Mouse (Mus musculus) kidney, postnatal 14 days (tissue): Measurements from ENCODE around the gene Dynll2.
"Not testable (repeated sequence)": the region's sequence is repeated elsewhere in the genome, so short reads cannot be mapped to it uniquely, and the experiment has no call there.

Experiments
- DNase-seq: peaks from one replicate; pipeline ENCODE4 v3.0.0; 2022; ENCODE audit warnings: mixed read lengths

Dynll2 gene

DNA sequence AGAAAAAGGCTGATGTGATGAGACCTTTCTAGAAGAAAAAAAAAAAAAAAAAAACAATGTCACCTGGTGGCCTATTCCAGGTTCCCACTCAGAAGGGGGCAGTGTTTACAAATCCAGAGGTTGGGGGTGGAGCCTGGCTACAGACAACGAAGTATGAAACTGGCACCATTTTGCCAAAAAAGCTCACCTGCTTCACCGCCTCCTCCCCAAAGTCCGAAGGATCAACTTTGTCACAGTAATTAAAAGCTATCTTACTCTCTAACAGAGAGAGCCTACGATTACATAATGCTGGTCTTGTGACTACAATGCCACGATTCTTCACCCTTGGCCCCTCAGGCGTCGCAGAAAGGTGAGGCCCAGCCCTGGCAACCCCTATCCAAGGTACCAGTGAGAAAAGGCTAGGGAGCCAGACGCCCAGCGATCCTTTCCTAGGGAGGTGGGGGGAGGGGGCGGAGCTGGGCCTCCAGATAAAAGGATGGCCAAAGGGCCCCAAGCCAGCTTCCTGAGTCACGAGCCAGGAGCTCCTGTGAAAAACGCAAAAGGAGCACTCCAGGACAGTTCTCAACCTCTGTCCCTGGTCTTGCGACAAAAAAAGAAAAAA is 1.1 kb downstream of the Dynll2 start:
- peak; percentile 87 for DNase-seq

DNA sequence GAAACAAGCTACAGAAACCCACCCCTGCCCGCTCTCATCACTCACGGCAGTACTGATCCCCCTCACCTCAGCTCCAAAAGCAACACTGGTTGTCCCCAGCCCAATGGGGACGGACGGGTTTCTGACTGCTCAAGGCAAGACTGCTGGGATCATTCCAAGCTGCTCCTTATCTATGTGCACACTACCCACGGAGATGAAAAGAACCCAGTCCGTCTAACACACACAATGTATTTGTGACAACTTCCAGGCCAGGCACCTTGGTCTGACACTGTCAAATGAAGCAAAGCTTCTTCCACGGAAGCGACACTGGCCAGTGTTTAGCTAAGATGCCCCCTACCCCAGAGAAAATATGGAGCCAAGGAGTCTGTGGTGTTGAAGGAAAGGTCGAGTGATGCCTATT is 1.7 kb downstream of the Dynll2 start:
- no peak for DNase-seq

DNA sequence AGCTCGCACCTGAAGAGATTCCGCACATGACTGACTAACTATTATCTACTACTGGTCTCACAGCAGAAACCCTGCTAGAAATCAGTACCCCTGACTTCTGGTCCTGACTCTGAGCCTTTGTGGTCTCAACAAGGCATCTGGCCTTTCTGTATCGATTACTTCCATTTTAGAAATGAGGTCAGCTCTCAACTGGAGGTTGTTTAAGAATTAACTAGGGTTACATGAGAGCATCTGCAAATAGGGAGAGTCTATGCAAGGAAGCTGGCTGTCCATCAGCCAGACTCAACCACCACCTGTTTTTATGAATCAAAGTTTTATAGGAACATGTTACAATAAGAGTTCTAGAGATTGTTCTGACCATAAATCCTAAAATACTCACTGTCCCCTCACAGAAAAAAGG is 2.8 kb downstream of the Dynll2 start:
- DNase-seq, result no peak

DNA sequence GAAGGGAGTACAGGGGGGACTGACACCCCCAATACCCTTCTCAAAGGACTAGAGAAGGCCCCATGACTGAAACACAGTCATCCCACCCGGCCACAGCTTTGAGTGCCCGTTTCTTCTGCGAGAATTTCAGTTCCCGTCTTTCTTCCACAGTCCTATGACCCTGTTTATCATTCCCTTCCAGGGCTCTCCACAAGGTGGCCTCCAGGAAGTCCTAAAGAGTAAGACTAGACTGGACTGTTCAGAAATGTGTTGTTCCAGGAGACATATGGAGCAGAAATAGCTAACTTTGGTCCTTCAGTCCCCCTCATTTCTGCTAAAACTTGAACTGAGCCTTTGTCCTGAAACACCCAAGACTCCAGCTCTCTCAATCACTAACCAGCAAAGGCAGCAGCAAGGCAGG is 8.4 kb downstream of the Dynll2 start:
- no peak for DNase-seq

DNA sequence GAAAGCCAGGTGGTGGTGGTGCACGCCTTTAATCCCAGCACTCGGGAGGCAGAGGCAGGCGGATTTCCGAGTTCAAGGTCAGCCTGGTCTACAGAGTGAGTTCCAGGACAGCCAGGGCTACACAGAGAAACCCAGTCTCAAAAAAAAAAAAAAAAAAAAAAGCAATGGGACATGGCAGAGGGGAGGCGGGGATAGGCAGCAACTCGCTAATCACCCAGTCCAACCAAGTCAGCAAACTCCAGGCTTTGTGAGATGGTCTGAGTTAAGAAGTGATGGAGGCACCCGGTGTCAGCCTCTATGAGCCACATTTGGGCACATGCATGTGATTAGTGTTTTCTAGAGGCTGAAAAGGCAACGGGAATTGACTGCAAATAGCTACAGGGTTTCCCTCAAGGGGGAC is 10.3 kb downstream of the Dynll2 start:
- not testable (repeated sequence) for DNase-seq

DNA sequence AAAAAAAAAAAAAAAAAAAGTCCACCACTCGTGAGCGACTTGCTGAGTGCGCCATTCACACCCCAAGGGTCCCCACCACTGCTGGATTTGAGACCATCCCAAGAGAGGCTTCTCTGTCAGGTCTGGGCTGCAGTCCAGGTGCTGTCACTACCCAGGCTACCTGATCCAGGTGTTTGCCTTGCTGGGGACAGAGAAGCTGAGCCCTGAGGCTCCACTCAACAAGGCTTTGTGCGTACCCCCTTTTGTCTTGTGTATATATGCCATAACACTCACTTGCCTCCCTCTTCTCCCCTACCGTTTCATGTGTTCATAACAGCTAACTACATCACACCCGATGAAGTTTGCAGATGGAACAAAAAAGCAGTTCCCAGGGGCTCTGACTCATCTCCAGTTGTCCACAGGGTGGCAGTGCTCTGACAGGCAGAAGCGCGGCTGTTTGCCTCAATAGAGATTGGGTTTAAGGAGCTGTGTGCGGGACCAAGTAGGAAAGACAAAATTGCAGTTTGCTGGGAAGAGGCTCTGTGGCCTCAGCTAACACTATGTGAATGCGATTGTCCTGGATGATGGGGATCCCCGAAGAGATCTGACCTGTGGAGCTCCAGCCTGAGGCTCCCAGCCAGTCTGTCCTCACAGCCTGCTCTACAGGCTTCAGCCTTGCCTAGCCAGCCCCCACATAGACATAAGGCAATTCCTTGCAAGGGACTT is 12.7 kb downstream of the Dynll2 start:
- peak; percentile 75 for DNase-seq

DNA sequence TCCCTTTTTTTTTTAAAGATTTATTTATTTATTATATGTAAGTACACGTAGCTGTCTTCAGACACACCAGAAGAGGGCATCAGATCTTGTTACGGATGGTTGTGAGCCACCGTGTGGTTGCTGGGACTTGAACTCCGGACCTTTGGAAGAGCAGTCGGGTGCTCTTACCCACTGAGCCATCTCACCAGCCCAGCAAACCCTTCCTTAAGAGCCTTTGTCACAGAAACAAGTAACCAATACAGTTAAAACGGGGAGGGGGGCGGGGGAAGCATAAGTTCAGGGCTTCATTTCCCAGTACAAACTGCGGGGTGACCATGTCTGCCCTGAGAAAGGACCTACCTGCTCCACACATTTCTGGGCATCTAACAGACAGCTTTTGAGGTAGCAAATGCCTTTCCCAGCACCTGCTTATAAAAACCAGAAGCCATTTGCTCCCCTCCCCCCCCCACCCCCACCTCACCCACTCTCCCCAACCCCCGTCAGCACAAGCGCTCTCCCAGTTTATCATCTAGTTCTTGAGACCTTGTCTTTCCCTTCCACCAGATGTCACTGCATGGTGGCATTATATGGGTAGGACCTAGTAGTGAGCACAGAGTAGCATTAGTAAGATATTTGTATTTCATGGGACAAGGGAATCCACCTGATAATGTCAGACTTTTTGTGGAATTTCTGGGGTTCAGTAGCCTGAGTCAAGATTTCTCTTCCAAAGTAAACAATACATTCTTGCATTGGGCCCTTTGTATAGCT is 13.6 kb downstream of the Dynll2 start:
- no peak for DNase-seq

DNA sequence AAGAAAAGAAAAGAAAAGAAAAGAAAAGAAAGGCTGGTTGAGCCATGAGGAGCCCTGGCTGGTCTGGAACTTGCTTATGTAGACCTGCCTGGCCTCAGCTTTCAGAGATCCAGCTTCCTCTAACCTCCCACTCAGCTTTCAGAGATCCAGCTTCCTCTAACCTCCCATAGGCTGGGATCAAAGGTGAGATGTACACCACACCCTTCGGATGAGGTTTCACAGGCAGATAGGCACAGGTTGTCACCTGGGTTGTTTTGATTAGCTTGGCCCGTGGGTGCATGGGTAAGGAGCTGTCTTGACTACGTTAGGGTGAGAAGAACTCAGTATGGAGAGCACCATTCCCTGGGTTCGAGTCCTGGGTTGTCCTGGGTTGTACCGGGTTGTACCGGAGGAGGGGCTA is 14.5 kb downstream of the Dynll2 start:
- no peak for DNase-seq

DNA sequence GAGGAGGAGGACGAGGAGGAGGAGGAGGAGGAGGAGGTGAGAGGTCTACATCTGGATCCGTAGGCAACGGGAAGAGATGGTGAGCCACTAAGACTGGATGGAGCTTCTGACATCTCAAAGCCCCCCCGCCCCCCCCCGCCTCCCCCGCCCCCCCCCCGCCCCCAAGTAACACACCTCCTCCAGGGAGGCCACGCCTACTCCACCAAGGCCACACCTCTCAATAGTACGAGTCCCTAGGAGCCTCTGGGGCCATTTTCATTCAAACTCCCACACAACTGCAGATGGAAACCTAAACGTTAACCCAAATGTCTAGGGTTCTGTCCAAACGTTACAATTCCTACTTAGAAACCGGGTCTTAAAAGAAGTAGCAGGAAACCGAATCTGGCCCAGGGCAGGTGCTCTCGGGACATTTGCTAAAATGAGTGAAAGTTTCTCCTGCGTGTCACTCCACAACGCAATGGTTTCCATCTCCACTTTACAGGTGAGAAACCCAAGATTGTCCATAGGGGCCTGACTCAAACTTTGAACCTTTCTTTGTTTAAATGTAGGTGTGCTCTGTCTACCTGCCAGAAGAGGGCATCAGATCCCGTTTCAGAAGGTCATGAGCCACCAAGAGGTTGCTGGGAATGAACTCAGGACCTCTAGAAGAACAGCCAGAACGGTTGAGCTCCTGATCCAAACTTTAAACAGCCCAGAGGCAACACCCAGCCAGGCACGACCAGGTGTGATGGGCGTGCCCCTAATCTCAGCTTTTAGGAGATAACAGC is 18.8 kb downstream of the Dynll2 start:
- DNase-seq, result no peak

DNA sequence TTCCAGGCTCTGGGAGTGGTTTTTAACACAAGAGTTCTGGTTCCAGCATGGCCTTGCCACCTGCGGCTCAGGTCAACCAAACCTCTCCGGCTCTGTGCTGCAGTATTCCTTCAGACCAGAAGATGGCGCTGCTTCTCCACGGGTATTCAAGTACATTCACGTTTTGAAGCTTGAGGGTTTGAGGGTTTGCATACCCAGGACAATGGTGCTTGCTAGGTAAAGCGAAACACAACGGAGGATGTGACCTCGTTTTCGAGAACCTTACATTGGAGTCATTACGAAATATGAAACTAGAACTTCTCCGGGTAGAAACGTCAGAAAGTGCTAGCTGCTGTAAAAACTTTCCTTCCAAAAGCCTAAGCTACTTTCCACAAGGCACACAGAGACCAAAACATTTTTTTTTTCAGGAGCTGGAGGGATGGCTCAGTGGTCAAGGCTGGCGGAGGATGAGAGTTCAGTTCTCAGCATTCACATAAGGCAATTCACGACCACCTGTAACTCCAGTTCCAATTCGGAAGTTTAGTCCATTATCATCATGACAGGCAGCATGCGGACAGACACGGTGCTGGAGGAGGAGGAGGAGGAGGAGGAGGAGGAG is 19.5 kb downstream of the Dynll2 start:
- DNase-seq, result peak; percentile 88

DNA sequence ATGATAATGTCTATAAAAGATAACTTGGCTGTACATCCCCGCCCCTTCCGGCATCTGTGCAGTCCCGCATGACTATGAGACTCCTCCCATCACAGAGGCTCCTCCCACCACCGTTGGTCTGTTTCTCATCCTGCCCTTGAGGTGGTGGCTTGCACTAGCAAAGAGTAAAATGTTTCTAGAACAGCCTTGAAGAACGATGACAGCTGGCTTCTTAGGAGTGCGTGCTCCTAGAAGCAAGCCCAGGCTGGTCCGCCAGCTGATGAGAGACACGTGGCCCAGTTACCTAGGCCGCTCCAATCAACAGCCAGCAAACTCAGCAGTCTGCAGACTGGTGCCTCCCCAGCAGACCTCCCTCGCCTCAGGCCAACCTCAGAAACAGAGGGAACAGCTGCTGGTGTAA is 21.1 kb downstream of the Dynll2 start:
- DNase-seq, result no peak

DNA sequence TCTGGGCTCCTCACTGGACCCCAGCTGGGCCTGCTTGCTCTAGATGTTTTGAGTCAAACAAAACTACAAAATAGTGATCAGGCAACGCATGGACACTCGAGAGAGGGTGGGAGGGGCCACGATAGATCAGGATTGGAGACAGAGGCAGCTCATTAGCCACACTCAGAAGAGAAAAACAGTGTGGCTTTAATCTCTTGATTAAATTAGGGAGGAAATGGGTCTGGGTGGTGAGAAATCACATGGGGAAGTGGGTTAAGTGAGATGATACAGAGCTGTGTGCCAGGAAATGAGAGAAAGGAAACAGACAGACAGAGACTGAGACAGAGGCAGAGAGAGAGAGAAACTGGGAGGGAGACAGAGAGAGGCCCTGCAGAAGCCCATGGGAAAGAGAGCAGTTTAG is 22.0 kb downstream of the Dynll2 start:
- no peak for DNase-seq

DNA sequence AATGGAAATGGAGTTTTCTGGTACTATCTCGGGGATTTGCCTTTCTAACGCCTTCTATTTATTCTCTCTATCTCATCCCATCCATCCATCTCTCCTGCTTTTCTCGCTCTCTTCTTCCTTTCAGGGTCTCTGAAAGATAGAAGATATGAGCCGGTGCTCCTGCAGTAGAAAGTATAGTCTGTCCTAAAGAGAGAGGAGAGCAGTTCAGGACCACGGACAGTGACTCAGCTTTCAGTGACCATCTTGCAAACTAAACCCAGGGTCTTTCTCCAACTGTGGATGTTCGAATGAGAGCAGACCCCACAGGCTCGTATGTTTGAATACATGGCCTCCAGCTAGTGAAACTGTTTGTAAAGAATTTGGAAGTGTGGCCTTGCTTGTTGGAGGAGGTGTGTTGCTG is 30.3 kb downstream of the Dynll2 start:
- DNase-seq, result no peak

DNA sequence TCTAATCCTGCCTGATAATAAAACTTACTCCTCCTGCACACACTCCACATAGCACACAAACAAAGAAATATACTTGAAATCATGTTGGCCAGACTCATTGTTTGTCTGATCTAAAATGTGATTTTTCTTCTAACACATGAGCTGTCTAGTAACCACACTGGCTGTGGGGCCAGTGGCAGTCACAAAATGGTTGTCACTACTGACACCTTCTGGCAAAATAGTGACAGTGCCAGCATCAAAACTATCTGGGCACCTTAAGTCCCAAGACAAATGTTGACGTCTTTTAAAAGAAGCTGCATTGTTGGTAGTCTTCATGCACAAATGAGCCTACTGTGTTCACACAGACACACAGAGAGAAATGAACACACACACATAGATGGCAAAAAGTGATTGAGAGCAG is 32.2 kb downstream of the Dynll2 start:
- DNase-seq, result no peak

DNA sequence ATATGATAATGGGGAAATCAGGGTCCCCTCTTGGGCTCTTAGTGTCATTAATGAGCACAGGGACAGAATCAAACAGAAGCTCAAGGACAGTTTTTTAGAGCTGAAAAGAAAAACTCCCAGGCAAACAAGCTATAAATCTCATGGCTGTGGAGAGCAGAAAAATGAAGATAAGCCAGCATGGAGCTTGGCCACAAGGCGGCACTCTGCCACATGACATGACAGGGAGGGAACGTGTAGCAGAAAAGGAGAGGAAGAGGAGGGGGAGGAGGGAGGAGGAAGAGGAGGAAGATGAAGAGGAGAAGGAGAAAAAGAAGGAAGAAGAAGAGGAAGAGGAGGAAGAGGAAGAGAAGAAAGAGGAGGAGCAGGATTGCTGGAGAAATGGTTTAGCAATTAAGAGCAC is 37.3 kb downstream of the Dynll2 start:
- no peak for DNase-seq

DNA sequence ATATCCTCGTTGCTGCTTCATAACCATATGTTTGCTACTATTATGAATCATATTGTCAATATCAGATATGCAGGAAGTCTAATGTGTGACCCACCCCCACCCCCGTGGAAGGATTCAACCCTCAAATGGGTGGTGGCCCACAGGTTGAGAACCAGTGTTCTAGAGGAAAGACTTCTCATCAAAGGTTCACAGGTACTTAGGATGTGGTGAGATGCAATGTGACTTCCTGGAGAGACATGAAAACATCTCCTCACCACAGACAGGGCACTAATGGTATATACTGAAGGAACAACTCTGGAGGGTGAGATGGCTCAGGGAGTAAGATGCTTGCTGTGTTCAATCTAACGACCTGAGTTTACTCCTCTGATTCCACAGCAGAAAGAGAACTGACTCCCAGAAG is 51.9 kb downstream of the Dynll2 start:
- no peak for DNase-seq

DNA sequence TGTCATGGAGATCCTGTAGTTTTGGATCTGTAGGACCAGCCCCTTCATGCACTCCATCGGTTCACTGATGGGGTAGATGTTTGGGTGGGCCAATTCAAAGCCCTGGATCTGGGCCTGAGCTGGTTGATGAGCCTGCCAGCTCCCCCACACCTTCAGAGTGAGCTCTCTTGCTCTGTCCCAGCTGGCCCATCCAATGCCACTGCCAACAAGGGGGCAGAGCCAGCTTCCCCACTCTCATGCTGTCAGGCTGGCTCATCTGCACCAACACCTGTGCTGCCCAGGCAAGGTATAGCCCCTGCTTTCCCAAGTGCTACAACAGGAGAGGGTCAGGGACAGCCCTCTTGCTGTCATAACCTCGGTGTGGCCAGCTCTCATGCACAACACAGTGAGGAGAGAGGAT is 53.6 kb downstream of the Dynll2 start:
- no peak for DNase-seq

DNA sequence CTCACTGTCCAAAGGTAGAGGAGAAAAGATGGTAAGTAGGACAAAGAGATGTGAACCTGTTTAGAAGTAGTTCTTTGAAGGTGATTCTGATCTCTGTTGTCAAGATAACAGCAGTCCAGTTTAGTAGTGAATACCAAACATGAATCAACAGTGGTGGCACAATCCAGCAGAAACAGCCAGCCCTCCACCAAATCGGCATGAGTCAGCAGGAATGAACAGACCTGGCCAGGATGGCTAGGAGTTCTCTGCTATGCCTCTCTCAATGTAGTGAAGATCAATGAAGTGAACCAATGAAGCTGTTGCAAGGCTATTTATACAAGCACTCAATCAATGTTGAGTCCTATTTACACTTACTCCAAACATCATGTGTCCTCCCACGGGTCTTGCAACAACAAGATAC is 57.0 kb downstream of the Dynll2 start:
- no peak for DNase-seq
